Mouse (Mus musculus): Measurements from ENCODE around the gene Macc1. TPM values are rescaled to one million over a fixed set of nuclear protein-coding genes. Genes with fewer than 3 reads are reported as not detected.

Macc1 gene
- total RNA-seq, 1 experiment = 0.09 TPM

DNA sequence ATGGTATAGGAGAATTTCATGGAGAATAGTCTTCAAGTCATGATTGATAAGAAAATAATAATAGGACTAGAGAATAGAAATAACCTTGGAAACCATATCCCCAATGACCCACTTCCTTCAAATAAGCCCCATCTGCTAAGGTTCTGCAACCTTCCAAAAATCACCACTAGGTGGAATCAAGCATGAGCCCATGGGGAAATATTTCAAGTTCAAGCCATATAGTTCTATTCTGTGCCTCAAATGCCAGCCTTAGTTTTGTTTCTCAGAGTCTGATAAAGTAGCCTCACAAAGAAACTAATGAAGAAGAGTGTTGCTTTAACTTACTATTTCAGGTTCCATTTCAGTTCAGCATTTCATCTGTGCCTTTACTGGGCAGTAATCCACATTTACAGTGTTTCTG lies 197.1 kb downstream of the Macc1 start:
- TF ChIP-seq ZNF384 (IDR thresholded peaks at IDR 0.05; ENCODE audit: low read depth, low read length) (no peak), ZC3H11A (IDR thresholded peaks at IDR 0.05; ENCODE audit: borderline replicate concordance, low read depth, low read length) (no peak)
- Histone ChIP-seq H3K27ac (ENCODE audit: insufficient read depth, low read depth, low read length, poor library complexity, severe bottlenecking) (no peak overlapping the region), H3K9ac (ENCODE audit: insufficient read depth, low read depth, low read length, poor library complexity, severe bottlenecking) (no peak overlapping the region), H3K4me3 (ENCODE audit: insufficient read depth in 1 of 2, low read depth in 1 of 2, low read length in 2 of 2, poor library complexity in 1 of 2, severe bottlenecking in 1 of 2) (no peak overlapping the region), H3K36me3 (ENCODE audit: control insufficient read depth, insufficient read depth, low read length, poor library complexity, severe bottlenecking) (no peaks in the 10 kb centered on the region), H3K9me3 (ENCODE audit: control insufficient read depth, insufficient read depth, low read depth, low read length) (no peaks in the 10 kb centered on the region), H3K4me1 (ENCODE audit: control insufficient read depth in 2 of 2, insufficient read depth in 2 of 2, low read length in 2 of 2, poor library complexity in 1 of 2) (no peaks in the 10 kb centered on the region)
- in situ Hi-C loops (cut with MboI; ENCODE audit: low sequenced_read_pairs in 2 of 2, unreplicated experiment in 2 of 2) = no loop called here
- no peak for DNase-seq (ENCODE audit: low read depth, low spot score)

Other genes starting within 250 kb of the Macc1 start
- gene Itgb8, start 75.5 kb upstream of the Macc1 start, total RNA-seq (2012; rRNA removed) = 0.32 and 0.45 TPM in 2 replicates